Mouse (Mus musculus) MEL (cell line): ENCODE results near the gene Timm29.

ENCODE experiments used
- CTCF ChIP-seq, 3 experiments: IDR thresholded peaks in 2 of 3; conservative IDR thresholded peaks in 1 of 3; 2 replicates each; pipeline ENCODE4 v1.5.1; 2011 to 2012; ENCODE audit warnings: low read length in 3 of 3, low read depth in 2 of 3, mild to moderate bottlenecking in 2 of 3, improper control_type of control experiment in 1 of 3, inconsistent platforms in 1 of 3, mixed read lengths in 1 of 3, moderate library complexity in 1 of 3; ENCODE audit not compliant: control insufficient read depth in 1 of 3, insufficient read depth in 1 of 3, poor library complexity in 1 of 3, severe bottlenecking in 1 of 3
- MYC ChIP-seq: IDR thresholded peaks from 2 replicates; pipeline ENCODE4 v1.6.1; 2011; ENCODE audit warnings: low read depth, mild to moderate bottlenecking, low read length, improper control_type of control experiment, moderate library complexity

GRCm38 (mm10) chr9:21578226-21578625, 14.3 kb upstream of the Timm29 start:
- TF ChIP-seq CTCF (IDR thresholded peaks at IDR 0.05 in 2 of 3, conservative IDR thresholded peaks at IDR 0.05 in 1 of 3; ENCODE audit: control insufficient read depth in 1 of 3, insufficient read depth in 1 of 3, low read depth in 2 of 3, low read length in 3 of 3, poor library complexity in 1 of 3, severe bottlenecking in 1 of 3) (no peak), MYC (no peak)
